Mouse (Mus musculus): Measurements from ENCODE around the gene Mfsd4b1. TPM values are rescaled to one million over a fixed set of nuclear protein-coding genes. Genes with fewer than 3 reads are reported as not detected.

Mfsd4b1 gene
- polyA plus RNA-seq, 1 experiment from 2014 or later = 0.24 TPM

GRCm38 (mm10) chr10:39960441-39960822, 64.6 kb downstream of the Mfsd4b1 start:
- peak overlapping the region; percentile 82 for H3K4me2 ChIP-seq
- H3K4me1 ChIP-seq (replicated peaks) = peaks cover 11% of the 10 kb centered on the region; the same call in 1 of the 2 replicates
- H3K9ac ChIP-seq = 0 out of 2 replicates have a peak overlapping the region, but pooled peaks have one; percentile 14
- no peaks in the 10 kb centered on the region for H3K27me3 ChIP-seq (replicated peaks)
- no peak for ATAC-seq (ENCODE audit: insufficient number of reproducible peaks, low FRiP score)
- H3K36me3 ChIP-seq = no peaks in the 10 kb centered on the region
- H3K9me3 ChIP-seq (replicated peaks) = no peaks in the 10 kb centered on the region
- WGBS = 42% methylated on average over 11 of the region's 11 CpGs
- H3K4me3 ChIP-seq = no peak overlapping the region
- no peak overlapping the region for H3K27ac ChIP-seq (ENCODE audit: poor library complexity, severe bottlenecking)

GRCm38 (mm10) chr10:39959761-39960440, 65.2 kb downstream of the Mfsd4b1 start, which contains the start of gene Mfsd4b3:
Gene Mfsd4b3 (minus strand): TSS chr10:39960153.
- Histone ChIP-seq H3K27me3 (replicated peaks) (no peaks in the 10 kb centered on the region), H3K4me1 (replicated peaks) (peaks cover 11% of the 10 kb centered on the region; the same call in 1 of the 2 replicates), H3K9ac (peak within 1 kb of the TSS; percentile 67), H3K36me3 (no peaks in the 10 kb centered on the region), H3K27ac (ENCODE audit: poor library complexity, severe bottlenecking) (peak within 1 kb of the TSS; percentile 29; the same call in 1 of the 2 replicates), H3K4me2 (peak within 1 kb of the TSS; percentile 82), H3K4me3 (peak within 1 kb of the TSS; percentile 61), H3K9me3 (replicated peaks) (no peaks in the 10 kb centered on the region)
- under 1% methylated on average over 38 of the region's 38 CpGs for WGBS
- peak; percentile 98 for ATAC-seq (ENCODE audit: insufficient number of reproducible peaks, low FRiP score)

GRCm38 (mm10) chr10:39958266-39958665, 66.8 kb downstream of the Mfsd4b1 start:
- Histone ChIP-seq H3K9me3 (replicated peaks) (no peaks in the 10 kb centered on the region), H3K27ac (ENCODE audit: poor library complexity, severe bottlenecking) (no peak overlapping the region)
- 79% methylated on average over 4 of the region's 4 CpGs for WGBS

DNA sequence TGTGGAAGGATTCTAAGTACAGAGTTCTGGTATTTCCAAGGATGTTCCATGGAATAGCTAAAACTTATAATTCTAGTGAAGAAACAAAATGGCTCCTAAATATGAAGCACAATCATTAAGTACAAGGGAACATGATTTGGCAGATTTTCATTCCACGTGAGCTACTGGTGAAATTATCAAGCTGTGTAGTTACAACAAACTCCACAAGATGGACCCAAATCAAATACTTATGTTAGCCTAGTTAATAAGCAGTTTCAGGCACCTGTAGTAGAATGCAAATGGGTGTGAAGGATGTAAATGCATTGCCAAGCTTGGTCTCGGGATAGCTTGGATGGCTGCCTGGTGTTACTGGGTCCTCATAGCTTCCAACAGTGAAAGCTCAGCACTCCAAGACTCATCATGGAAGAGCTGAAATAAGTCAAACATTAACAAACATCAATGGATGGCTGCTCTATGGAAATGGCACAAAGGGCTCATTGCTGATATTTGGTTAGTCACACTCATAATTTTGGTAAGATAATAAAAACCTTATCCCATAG, 68.7 kb downstream of the Mfsd4b1 start:
- Histone ChIP-seq H3K36me3 (no peaks in the 10 kb centered on the region), H3K27me3 (replicated peaks) (no peaks in the 10 kb centered on the region), H3K27ac (ENCODE audit: poor library complexity, severe bottlenecking) (no peak overlapping the region), H3K4me3 (no peak overlapping the region), H3K9me3 (replicated peaks) (no peaks in the 10 kb centered on the region), H3K9ac (no peak overlapping the region), H3K4me1 (replicated peaks) (peaks cover 11% of the 10 kb centered on the region; the same call in 1 of the 2 replicates), H3K4me2 (no peak overlapping the region)
- 65% methylated on average over 2 of the region's 2 CpGs for WGBS
- no peak for ATAC-seq (ENCODE audit: insufficient number of reproducible peaks, low FRiP score)

More at GRCm38 (mm10) chr10:39958266-39958665, 66.8 kb downstream of the Mfsd4b1 start:
- Histone ChIP-seq H3K9ac (no peak overlapping the region), H3K36me3 (no peaks in the 10 kb centered on the region), H3K4me2 (no peak overlapping the region), H3K27me3 (replicated peaks) (no peaks in the 10 kb centered on the region), H3K4me1 (replicated peaks) (peaks cover 11% of the 10 kb centered on the region; the same call in 1 of the 2 replicates), H3K4me3 (no peak overlapping the region)
- ATAC-seq (ENCODE audit: insufficient number of reproducible peaks, low FRiP score) = no peak

GRCm38 (mm10) chr10:39955163-39955562, 69.9 kb downstream of the Mfsd4b1 start:
- Histone ChIP-seq H3K4me1 (replicated peaks) (0 out of 2 replicates have a peak, but pooled peaks cover 11% of the 10 kb centered on the region), H3K27me3 (replicated peaks) (no peaks in the 10 kb centered on the region), H3K27ac (ENCODE audit: poor library complexity, severe bottlenecking) (no peak overlapping the region), H3K36me3 (no peaks in the 10 kb centered on the region), H3K9me3 (replicated peaks) (no peaks in the 10 kb centered on the region), H3K4me3 (no peak overlapping the region), H3K4me2 (no peak overlapping the region), H3K9ac (no peak overlapping the region)
- WGBS = 77% methylated on average over 2 of the region's 2 CpGs
- no peak for ATAC-seq (ENCODE audit: insufficient number of reproducible peaks, low FRiP score)

Other genes starting within 250 kb of the Mfsd4b1 start
- gene Mfsd4b4, start 126.0 kb downstream of the Mfsd4b1 start, polyA plus RNA-seq (2016; fragmentation: Nextera tagmentation; extraction: Ambion mirVana) = 5.6 and 6.0 TPM in 2 replicates
- not detected in 2 replicates for gene Mfsd4b2, start 98.3 kb downstream of the Mfsd4b1 start, polyA plus RNA-seq (2016; fragmentation: Nextera tagmentation; extraction: Ambion mirVana)
- 0.55 and 0.74 TPM in 2 replicates for gene Mfsd4b3, start 65.1 kb downstream of the Mfsd4b1 start, polyA plus RNA-seq (2016; fragmentation: Nextera tagmentation; extraction: Ambion mirVana)
- 0.09 and 0.19 TPM in 2 replicates for gene Mfsd4b5, start 38.6 kb downstream of the Mfsd4b1 start, polyA plus RNA-seq (2016; fragmentation: Nextera tagmentation; extraction: Ambion mirVana)
- 22.1 and 22.5 TPM in 2 replicates for gene Slc16a10, start 117.0 kb upstream of the Mfsd4b1 start, polyA plus RNA-seq (2016; fragmentation: Nextera tagmentation; extraction: Ambion mirVana)
- 42.0 and 44.5 TPM in 2 replicates for gene Rpf2, start 221.8 kb upstream of the Mfsd4b1 start, polyA plus RNA-seq (2016; fragmentation: Nextera tagmentation; extraction: Ambion mirVana)
- 90.6 and 92.3 TPM in 2 replicates for gene Gtf3c6, start 232.8 kb upstream of the Mfsd4b1 start, polyA plus RNA-seq (2016; fragmentation: Nextera tagmentation; extraction: Ambion mirVana)